Mouse (Mus musculus): ENCODE measurements around the gene Lipt2. TPM values are rescaled to one million over a fixed set of nuclear protein-coding genes. Genes with fewer than 3 reads are reported as not detected.
A peak's percentile ranks its signal among the peaks of the same experiment; 100 is the strongest.

The Lipt2 gene
- total and polyA plus RNA-seq, 2 experiments from 2014 or later = 16.6 to 17.1 TPM

- ATAC-seq (ENCODE audit: low FRiP score) (no peak), DNase-seq (ENCODE audit: low spot score) (peak; percentile 67)
- Histone ChIP-seq H3K36me3 (ENCODE audit: insufficient read depth, low read length) (peaks cover 3% of the 10 kb centered on the region; the same call in 1 of the 2 replicates), H3K4me3 (ENCODE audit: low read depth, low read length) (no peak overlapping the region), H3K9me3 (ENCODE audit: low read length) (no peaks in the 10 kb centered on the region), H3K4me2 (ENCODE audit: low read depth, low read length, poor library complexity, severe bottlenecking) (no peak overlapping the region), H3K27me3 (ENCODE audit: insufficient read depth, low read length) (no peaks in the 10 kb centered on the region), H3K4me1 (ENCODE audit: insufficient read depth, low read length) (no peaks in the 10 kb centered on the region), H3K9ac (replicated peaks; ENCODE audit: low read length, poor library complexity, severe bottlenecking) (no peak overlapping the region), H3K27ac (ENCODE audit: low read depth, low read length) (no peak overlapping the region)
- 56% methylated on average over 6 of the region's 6 CpGs for WGBS
- TF ChIP-seq CTCF (IDR thresholded peaks at IDR 0.05) = peak; percentile 78
These were observed 35.6 kb upstream of the Lipt2 start for GRCm38 (mm10) chr7:100123486-100123885.

DNA sequence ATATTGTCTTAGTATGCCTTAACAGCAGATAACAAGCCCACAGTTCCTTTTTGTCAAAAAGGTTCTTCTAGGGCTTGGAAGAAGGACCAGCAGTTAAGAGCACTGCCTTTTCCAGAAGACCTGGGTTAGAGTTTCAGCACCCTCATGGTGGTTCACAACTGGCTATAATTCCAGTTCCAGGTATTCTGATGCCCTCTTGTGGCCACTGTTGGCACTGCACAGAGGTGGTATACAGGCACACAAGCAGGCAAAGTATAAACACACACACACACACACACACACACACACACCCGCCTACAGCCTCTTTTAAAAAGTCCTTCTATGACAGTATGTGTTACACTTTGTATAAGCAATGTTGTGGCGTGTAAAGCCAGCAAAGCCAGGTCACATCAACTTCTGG is 34.9 kb upstream of the Lipt2 start:
- Histone ChIP-seq H3K4me1 (ENCODE audit: insufficient read depth, low read length) (no peaks in the 10 kb centered on the region), H3K4me2 (ENCODE audit: low read depth, low read length, poor library complexity, severe bottlenecking) (no peak overlapping the region), H3K9ac (replicated peaks; ENCODE audit: low read length, poor library complexity, severe bottlenecking) (no peak overlapping the region), H3K4me3 (ENCODE audit: low read depth, low read length) (no peak overlapping the region), H3K9me3 (ENCODE audit: low read length) (no peaks in the 10 kb centered on the region), H3K27ac (ENCODE audit: low read depth, low read length) (no peak overlapping the region), H3K36me3 (ENCODE audit: insufficient read depth, low read length) (no peaks in the 10 kb centered on the region), H3K27me3 (ENCODE audit: insufficient read depth, low read length) (no peaks in the 10 kb centered on the region)
- DNase-seq (ENCODE audit: low spot score) (peak; percentile 1), ATAC-seq (ENCODE audit: low FRiP score) (no peak)
- WGBS = 74% methylated on average over 2 of the region's 2 CpGs
- TF ChIP-seq CTCF (IDR thresholded peaks at IDR 0.05) = peak; percentile 62

DNA sequence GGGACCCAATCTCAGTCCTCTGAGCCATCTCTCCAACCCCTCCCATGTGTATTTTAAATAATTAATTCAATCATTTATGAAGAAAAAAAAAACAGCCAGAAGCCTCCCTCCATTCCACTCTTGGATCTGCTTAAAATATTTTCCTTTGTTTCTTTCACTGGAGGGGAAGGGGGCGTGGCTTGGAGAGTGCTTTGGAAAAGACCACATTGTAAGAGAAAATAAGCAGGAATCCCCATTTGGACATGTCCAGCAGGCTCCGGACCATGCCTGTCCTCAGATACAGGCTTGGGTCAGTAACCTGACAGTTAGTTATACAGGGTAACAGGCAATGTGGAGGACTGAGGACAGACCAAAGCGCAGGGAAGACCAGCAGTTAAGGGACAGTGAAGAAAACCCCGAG is 33.9 kb upstream of the Lipt2 start:
- H3K27me3 ChIP-seq (ENCODE audit: insufficient read depth, low read length) = no peaks in the 10 kb centered on the region
- no peaks in the 10 kb centered on the region for H3K4me1 ChIP-seq (ENCODE audit: insufficient read depth, low read length)
- no peaks in the 10 kb centered on the region for H3K9me3 ChIP-seq (ENCODE audit: low read length)
- 71% methylated on average over 4 of the region's 4 CpGs for WGBS
- no peak for TF ChIP-seq CTCF (IDR thresholded peaks at IDR 0.05)
- H3K9ac ChIP-seq (replicated peaks; ENCODE audit: low read length, poor library complexity, severe bottlenecking) = no peak overlapping the region
- no peak overlapping the region for H3K4me3 ChIP-seq (ENCODE audit: low read depth, low read length)
- ATAC-seq (ENCODE audit: low FRiP score) (no peak), DNase-seq (ENCODE audit: low spot score) (no peak)
- no peaks in the 10 kb centered on the region for H3K36me3 ChIP-seq (ENCODE audit: insufficient read depth, low read length)
- H3K4me2 ChIP-seq (ENCODE audit: low read depth, low read length, poor library complexity, severe bottlenecking) = no peak overlapping the region
- no peak overlapping the region for H3K27ac ChIP-seq (ENCODE audit: low read depth, low read length)

- no peak overlapping the region for H3K27ac ChIP-seq (ENCODE audit: low read depth, low read length)
- WGBS = 72% methylated on average over 7 of the region's 7 CpGs
- H3K4me3 ChIP-seq (ENCODE audit: low read depth, low read length) = no peak overlapping the region
- ATAC-seq (ENCODE audit: low FRiP score) = no peak
- H3K27me3 ChIP-seq (ENCODE audit: insufficient read depth, low read length) = no peaks in the 10 kb centered on the region
- no peak for TF ChIP-seq CTCF (IDR thresholded peaks at IDR 0.05)
- H3K9ac ChIP-seq (replicated peaks; ENCODE audit: low read length, poor library complexity, severe bottlenecking) = no peak overlapping the region
- H3K9me3 ChIP-seq (ENCODE audit: low read length) = no peaks in the 10 kb centered on the region
- DNase-seq (ENCODE audit: low spot score) = no peak
- H3K36me3 ChIP-seq (ENCODE audit: insufficient read depth, low read length) = no peaks in the 10 kb centered on the region
- no peak overlapping the region for H3K4me2 ChIP-seq (ENCODE audit: low read depth, low read length, poor library complexity, severe bottlenecking)
- no peaks in the 10 kb centered on the region for H3K4me1 ChIP-seq (ENCODE audit: insufficient read depth, low read length)
These were observed 32.6 kb upstream of the Lipt2 start for GRCm38 (mm10) chr7:100126514-100126913.

DNA sequence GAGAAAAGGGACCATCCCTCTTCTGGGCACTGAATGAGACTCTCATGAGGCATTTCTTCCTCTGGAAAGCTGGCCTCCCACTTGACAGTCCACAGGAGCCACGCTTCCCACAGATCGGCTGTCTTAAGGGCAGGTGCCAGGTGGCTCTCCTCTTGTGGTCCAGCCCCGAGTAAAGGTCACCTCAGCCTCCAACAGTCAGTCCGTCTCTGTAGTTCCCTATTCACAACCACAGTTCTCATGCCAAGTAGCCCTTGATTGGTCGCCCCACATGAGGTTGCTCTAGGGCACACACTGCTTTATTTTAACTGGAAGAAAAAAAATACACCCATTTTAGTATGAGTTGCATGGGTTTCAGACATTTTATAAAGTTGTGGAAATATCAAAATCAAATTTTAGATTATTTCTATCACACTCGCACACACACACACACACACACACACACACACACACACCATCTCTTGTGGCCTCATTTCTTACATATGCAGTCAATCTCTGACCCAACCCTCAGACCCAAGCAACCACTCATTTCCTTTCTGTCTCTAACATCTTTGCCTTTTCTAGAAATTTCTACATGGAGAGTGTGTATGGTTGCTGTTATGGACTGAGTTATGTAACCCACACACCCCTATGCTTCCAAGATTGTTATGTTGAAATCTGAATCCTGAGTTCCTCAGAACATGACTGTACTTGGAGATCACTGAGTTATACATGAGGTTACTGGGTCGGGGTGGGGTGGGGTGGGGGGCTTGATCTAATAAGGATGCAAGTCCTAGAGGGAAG is 30.6 kb upstream of the Lipt2 start:
- ATAC-seq (ENCODE audit: low FRiP score) = no peak
- Histone ChIP-seq H3K9ac (replicated peaks; ENCODE audit: low read length, poor library complexity, severe bottlenecking) (no peak overlapping the region), H3K36me3 (ENCODE audit: insufficient read depth, low read length) (no peaks in the 10 kb centered on the region), H3K27ac (ENCODE audit: low read depth, low read length) (no peak overlapping the region), H3K9me3 (ENCODE audit: low read length) (no peaks in the 10 kb centered on the region), H3K4me1 (ENCODE audit: insufficient read depth, low read length) (no peaks in the 10 kb centered on the region), H3K4me3 (ENCODE audit: low read depth, low read length) (no peak overlapping the region), H3K4me2 (ENCODE audit: low read depth, low read length, poor library complexity, severe bottlenecking) (no peak overlapping the region), H3K27me3 (ENCODE audit: insufficient read depth, low read length) (no peaks in the 10 kb centered on the region)
- DNase-seq (ENCODE audit: low spot score) = no peak
- WGBS = 89% methylated on average over 7 of the region's 7 CpGs
- no peak for TF ChIP-seq CTCF (IDR thresholded peaks at IDR 0.05)

DNA sequence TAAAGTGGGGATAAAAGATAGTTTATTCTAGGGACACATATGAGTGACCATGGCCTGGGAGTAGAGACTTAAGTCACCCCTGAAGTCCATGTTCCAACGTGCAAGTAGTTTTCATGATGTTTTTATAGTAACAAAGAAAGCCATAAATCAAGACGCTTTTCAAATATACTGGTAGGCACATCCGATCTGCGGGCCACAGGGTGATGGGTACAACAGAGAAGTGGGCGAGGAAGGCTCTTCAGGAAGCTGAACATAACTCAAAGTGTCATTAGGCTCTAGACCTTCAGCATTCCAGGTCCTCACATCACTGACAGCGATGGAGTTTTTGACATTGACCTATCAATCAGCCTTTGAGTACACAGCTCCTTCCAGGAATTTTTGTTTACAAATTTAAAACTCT is 28.5 kb upstream of the Lipt2 start:
- 80% methylated on average over 6 of the region's 6 CpGs for WGBS
- TF ChIP-seq CTCF (IDR thresholded peaks at IDR 0.05) = no peak
- H3K27me3 ChIP-seq (ENCODE audit: insufficient read depth, low read length) = no peaks in the 10 kb centered on the region
- no peaks in the 10 kb centered on the region for H3K4me1 ChIP-seq (ENCODE audit: insufficient read depth, low read length)
- H3K4me2 ChIP-seq (ENCODE audit: low read depth, low read length, poor library complexity, severe bottlenecking) = no peak overlapping the region
- ATAC-seq (ENCODE audit: low FRiP score) (no peak), DNase-seq (ENCODE audit: low spot score) (no peak)
- H3K9me3 ChIP-seq (ENCODE audit: low read length) = no peaks in the 10 kb centered on the region
- H3K27ac ChIP-seq (ENCODE audit: low read depth, low read length) = no peak overlapping the region
- H3K9ac ChIP-seq (replicated peaks; ENCODE audit: low read length, poor library complexity, severe bottlenecking) = no peak overlapping the region
- H3K4me3 ChIP-seq (ENCODE audit: low read depth, low read length) = no peak overlapping the region
- H3K36me3 ChIP-seq (ENCODE audit: insufficient read depth, low read length) = no peaks in the 10 kb centered on the region

Measured in midbrain, postnatal 0 days (tissue).